Mouse (Mus musculus): ENCODE measurements around the gene Arid4a. TPM values are rescaled to one million over a fixed set of nuclear protein-coding genes. Genes with fewer than 3 reads are reported as not detected.
"Not testable (repeated sequence)": the region's sequence is repeated elsewhere in the genome, so short reads cannot be mapped to it uniquely, and the experiment has no call there.

The Arid4a gene
- polyA plus RNA-seq, 1 experiment from 2014 or later = 17.3 TPM

DNA sequence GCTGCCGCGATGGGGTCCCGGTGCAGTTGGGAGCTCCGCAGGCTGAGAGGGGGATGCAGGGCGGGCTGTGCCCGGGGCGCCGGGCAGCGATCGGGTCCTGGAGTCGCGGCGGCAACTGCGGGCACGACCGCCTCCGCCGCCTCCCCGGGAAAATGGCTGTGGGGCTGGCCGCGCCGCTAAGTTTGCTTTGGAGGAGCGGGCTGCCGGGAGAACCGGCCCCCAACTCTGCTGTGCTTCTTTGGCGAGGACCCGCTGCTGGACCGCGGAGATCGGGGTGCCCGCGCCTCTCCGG, 367 bp downstream of the Arid4a start:
- TF ChIP-seq CTCF (IDR thresholded peaks at IDR 0.05) = no peak
- CTCF ChIA-PET = interaction anchor here (1.1 kb wide), 1 partner anchor 33 kb away, joined by 3 read pairs; no protein-coding TSS in a partner anchor
- POLR2A ChIA-PET = no interaction called here
- no peaks in the 10 kb centered on the region for H3K27me3 ChIP-seq
- in situ Hi-C loops (cut with MboI; ENCODE audit: low pct_unique_long_range_greater_than_20kb) = no loop called here
- ATAC-seq (peak; percentile 2), DNase-seq (ENCODE audit: low read depth, low spot score) (no peak)

DNA sequence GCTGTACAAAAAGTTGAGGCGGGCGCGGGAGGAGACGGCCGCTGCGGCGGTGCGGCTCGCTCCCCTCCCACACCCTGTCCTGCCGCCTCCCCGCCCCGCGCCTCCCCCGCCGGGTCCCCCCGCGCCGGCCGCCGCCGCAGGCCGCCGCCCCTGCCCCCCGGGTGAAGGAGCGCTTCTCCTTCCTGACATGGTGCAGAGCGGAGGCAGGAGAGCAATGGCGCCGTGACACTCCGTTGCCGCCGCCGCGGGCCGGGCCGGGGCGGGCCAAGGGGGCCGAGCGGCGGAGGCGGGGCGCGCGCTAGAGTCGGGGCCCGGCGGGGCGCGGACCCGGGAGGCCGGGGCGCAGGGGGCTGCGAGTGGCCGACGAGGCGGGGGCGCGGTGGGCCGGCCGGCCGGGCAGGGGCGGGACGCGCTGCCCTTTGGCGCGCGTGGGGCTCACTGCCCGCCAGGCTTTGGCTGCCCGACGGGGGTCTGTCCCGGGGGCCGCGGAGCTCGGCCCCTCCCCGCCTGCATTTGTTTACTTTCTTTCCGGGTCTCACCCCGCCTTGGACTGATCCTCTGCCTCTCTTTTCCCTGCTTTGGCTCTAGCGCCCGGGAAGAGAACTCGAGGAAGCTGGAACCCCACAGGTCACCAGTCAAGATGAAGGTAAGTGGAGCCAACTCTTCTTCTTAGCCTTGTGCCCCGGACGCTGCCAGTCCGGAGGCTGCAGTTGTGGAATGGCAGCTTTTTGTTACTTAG, 882 bp downstream of the Arid4a start:
- no peak for TF ChIP-seq CTCF (IDR thresholded peaks at IDR 0.05)
- POLR2A ChIA-PET = interaction anchor here (0.6 to 0.9 kb wide), 2 partner anchors 19 to 32 kb away, joined by 3 to 4 read pairs; no protein-coding TSS in a partner anchor
- H3K27me3 ChIP-seq = no peaks in the 10 kb centered on the region
- DNase-seq (ENCODE audit: low read depth, low spot score) = no peak
- peak; percentile 17 for ATAC-seq
- in situ Hi-C loops (cut with MboI; ENCODE audit: low pct_unique_long_range_greater_than_20kb) = no loop called here
- CTCF ChIA-PET = interaction anchor here (1.1 kb wide), 1 partner anchor 34 kb away, joined by 3 read pairs; no protein-coding TSS in a partner anchor

- TF ChIP-seq CTCF (IDR thresholded peaks at IDR 0.05) = no peak
- DNase-seq (ENCODE audit: low read depth, low spot score) (no peak), ATAC-seq (no peak)
- H3K27me3 ChIP-seq = no peaks in the 10 kb centered on the region
- ChIA-PET POLR2A (interaction anchor here (0.5 to 0.9 kb wide), 3 partner anchors 19 to 50 kb away, joined by 3 to 4 read pairs (median 3); no protein-coding TSS in a partner anchor), CTCF (interaction anchor here (1.4 kb wide), 1 partner anchor 30 kb away, joined by 3 read pairs; no protein-coding TSS in a partner anchor)
- in situ Hi-C loops (cut with MboI; ENCODE audit: low pct_unique_long_range_greater_than_20kb) = no loop called here
These were observed 1.4 kb downstream of the Arid4a start for GRCm38 (mm10) chr12:71017242-71017571.

- ChIA-PET POLR2A (interaction anchor here (0.5 to 0.6 kb wide), 2 partner anchors 51 to 1570 kb away, joined by 3 to 6 read pairs; no protein-coding TSS in a partner anchor), CTCF (interaction anchor here (1.4 kb wide), 1 partner anchor 30 kb away, joined by 3 read pairs; no protein-coding TSS in a partner anchor)
- no peak for TF ChIP-seq CTCF (IDR thresholded peaks at IDR 0.05)
- ATAC-seq (no peak), DNase-seq (ENCODE audit: low read depth, low spot score) (no peak)
- H3K27me3 ChIP-seq = no peaks in the 10 kb centered on the region
- in situ Hi-C loops (cut with MboI; ENCODE audit: low pct_unique_long_range_greater_than_20kb) = no loop called here
These were observed 2.0 kb downstream of the Arid4a start for GRCm38 (mm10) chr12:71017827-71018226.

DNA sequence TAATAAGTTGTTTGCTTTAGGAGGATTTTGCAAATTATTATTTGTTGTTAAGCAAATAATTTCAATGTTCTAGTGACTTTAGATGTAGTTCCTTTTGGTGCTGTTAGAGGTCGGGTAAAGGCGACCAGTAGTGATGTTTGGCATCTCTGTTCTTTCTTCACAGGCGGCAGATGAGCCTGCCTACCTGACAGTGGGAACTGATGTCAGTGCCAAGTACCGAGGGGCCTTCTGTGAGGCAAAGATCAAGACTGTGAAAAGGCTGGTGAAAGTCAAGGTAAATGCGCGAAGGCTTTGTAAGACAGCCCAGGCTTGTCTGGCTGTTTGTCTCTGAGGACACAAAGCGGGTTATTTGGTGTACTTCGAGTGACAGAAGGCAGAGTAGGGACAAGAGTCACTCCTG, 3.4 kb downstream of the Arid4a start:
- H3K27me3 ChIP-seq = no peaks in the 10 kb centered on the region
- no peak for TF ChIP-seq CTCF (IDR thresholded peaks at IDR 0.05)
- in situ Hi-C loops (cut with MboI; ENCODE audit: low pct_unique_long_range_greater_than_20kb) = no loop called here
- CTCF ChIA-PET = no interaction called here
- DNase-seq (ENCODE audit: low read depth, low spot score) (no peak), ATAC-seq (no peak)
- POLR2A ChIA-PET = no interaction called here

- POLR2A ChIA-PET = no interaction called here
- CTCF ChIA-PET = no interaction called here
- no peaks in the 10 kb centered on the region for H3K27me3 ChIP-seq
- DNase-seq (ENCODE audit: low read depth, low spot score) = no peak
- in situ Hi-C loops (cut with MboI; ENCODE audit: low pct_unique_long_range_greater_than_20kb) = no loop called here
- ATAC-seq = no peak
- TF ChIP-seq CTCF (IDR thresholded peaks at IDR 0.05) = no peak
These were observed 8.6 kb downstream of the Arid4a start for GRCm38 (mm10) chr12:71024411-71024810.

DNA sequence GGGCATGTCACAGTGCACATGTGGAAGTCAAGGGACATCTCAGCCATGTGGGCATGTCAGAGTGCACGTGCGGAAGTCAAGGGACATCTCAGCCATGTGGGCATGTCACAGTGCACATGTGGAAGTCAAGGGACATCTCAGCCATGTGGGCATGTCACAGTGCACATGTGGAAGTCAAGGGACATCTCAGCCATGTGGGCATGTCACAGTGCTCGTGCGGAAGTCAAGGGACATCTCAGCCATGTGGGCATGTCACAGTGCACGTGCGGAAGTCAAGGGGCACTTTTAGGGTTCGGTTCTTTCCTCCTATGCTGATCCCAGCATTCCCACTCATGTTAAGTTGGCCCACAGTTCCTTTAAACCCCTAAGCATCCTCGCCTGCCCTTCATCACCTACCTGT, 12.5 kb downstream of the Arid4a start:
- in situ Hi-C loops (cut with MboI; ENCODE audit: low pct_unique_long_range_greater_than_20kb); DNase-seq (ENCODE audit: low read depth, low spot score); ATAC-seq; CTCF ChIA-PET; H3K27me3 ChIP-seq: not testable (repeated sequence)
- POLR2A ChIA-PET = interaction anchor here (0.6 kb wide), 1 partner anchor 22 kb away, joined by 4 read pairs; no protein-coding TSS in a partner anchor

DNA sequence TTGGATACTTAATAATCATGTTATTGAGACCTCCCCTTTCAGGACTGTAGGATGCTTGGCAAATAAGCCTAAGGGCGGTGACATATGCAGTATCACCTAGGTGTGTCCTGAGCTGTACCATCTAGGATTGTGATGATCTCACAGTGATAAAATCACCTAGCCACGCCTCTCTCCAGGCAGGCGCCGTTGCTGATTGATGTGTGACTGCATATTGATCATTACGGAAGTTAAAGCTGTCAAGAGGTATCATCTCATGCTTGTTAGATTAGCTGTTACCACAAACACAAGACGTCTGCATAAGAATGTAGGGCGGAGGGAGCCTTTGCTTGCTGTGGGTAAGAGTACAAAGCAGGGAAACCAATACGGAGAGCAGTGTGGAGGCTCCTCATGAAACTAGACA, 14.5 kb downstream of the Arid4a start:
- ATAC-seq (no peak), DNase-seq (ENCODE audit: low read depth, low spot score) (no peak)
- POLR2A ChIA-PET = no interaction called here
- CTCF ChIA-PET = no interaction called here
- no peaks in the 10 kb centered on the region for H3K27me3 ChIP-seq
- in situ Hi-C loops (cut with MboI; ENCODE audit: low pct_unique_long_range_greater_than_20kb) = no loop called here
- TF ChIP-seq CTCF (IDR thresholded peaks at IDR 0.05) = no peak

GRCm38 (mm10) chr12:71030722-71031121, 14.9 kb downstream of the Arid4a start:
- DNase-seq (ENCODE audit: low read depth, low spot score) (no peak), ATAC-seq (no peak)
- no peaks in the 10 kb centered on the region for H3K27me3 ChIP-seq
- ChIA-PET CTCF (no interaction called here), POLR2A (no interaction called here)
- no peak for TF ChIP-seq CTCF (IDR thresholded peaks at IDR 0.05)
- in situ Hi-C loops (cut with MboI; ENCODE audit: low pct_unique_long_range_greater_than_20kb) = no loop called here

DNA sequence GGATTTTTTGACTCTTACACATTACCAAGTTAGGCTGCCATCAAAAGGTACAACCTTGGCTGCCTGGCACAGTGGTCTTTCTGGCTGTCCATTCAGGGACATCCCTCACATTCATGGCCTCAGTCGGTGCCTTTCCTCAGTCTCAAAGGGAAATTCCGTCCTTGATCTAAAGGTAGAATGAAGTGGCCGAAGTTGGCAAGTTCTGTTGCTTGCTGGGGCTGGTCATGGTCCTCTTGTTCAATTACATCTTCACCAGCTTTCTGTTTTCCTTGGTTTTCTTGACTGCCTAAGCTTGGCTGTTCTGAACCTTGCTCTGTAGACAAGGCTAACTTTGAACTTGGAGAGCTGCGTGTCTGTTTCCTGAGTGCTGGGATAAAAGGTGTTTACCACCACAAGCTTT, 20.0 kb downstream of the Arid4a start:
- H3K27me3 ChIP-seq = no peaks in the 10 kb centered on the region
- no peak for TF ChIP-seq CTCF (IDR thresholded peaks at IDR 0.05)
- in situ Hi-C loops (cut with MboI; ENCODE audit: low pct_unique_long_range_greater_than_20kb) = no loop called here
- CTCF ChIA-PET = interaction anchor here (1.4 kb wide), 1 partner anchor 9 kb away, joined by 3 read pairs; no protein-coding TSS in a partner anchor
- POLR2A ChIA-PET = no interaction called here
- ATAC-seq = no peak
- no peak for DNase-seq (ENCODE audit: low read depth, low spot score)

DNA sequence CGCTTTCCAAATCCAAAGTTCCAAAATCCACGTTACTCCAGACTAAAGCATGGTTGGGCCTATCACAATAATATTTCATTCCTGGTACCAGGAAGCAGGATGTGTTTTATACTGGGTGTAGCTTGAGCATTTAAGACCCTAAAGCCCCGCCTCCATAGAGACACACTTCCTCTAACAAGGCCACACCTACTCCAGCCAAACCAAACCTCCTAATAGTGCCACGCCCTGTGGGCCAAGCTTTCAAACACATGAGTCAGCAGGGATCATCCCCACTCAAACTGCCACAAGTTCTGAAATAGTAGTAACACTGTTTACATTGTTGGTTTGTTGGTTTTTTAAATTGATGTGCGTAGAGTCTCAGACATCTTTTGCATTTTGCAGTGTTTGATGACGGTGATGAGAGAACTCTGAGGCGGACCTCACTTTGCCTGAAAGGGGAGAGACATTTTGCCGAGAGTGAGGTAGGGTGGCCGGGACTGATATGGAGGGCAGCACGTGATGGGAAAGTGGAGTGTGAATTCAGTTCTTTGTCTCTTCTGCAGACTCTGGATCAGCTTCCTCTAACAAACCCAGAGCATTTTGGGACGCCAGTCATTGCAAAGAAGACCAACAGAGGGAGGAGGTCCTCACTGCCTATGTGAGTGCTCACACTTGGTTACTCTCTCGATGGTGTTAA, 21.1 kb downstream of the Arid4a start:
- TF ChIP-seq CTCF (IDR thresholded peaks at IDR 0.05) = no peak
- ATAC-seq (no peak), DNase-seq (ENCODE audit: low read depth, low spot score) (no peak)
- ChIA-PET POLR2A (no interaction called here), CTCF (interaction anchor here (1.4 kb wide), 1 partner anchor 10 kb away, joined by 3 read pairs; no protein-coding TSS in a partner anchor)
- H3K27me3 ChIP-seq = no peaks in the 10 kb centered on the region
- in situ Hi-C loops (cut with MboI; ENCODE audit: low pct_unique_long_range_greater_than_20kb) = no loop called here

All from Patski (cell line).